8 mouse cellular contexts compared by ENCODE assay signal in genomic region chr14:32085486-32086201, GRCm38 (mm10). TPM values are rescaled to one million over a fixed set of nuclear protein-coding genes. Genes with fewer than 3 reads are reported as not detected.
DNase-seq lines count a peak whose midpoint lies in the region; ATAC-seq lines count a peak whose summit lies in the region.

Gene Dph3, minus strand, starts transcription at chr14:32085729.

- peak within 1 kb of the TSS; percentile 60 for H3K9ac ChIP-seq in hindbrain, embryonic 11.5 days (ENCODE audit: low read depth, low read length)

- ATAC-seq in hindbrain, embryonic 11.5 days (ENCODE audit: low FRiP score): peak; percentile 98

- WGBS in hindbrain, embryonic 11.5 days: under 1% methylated on average over 43 of the region's 43 CpGs

- no peaks in the 10 kb centered on the region for H3K9me3 ChIP-seq in hindbrain, embryonic 11.5 days (ENCODE audit: control insufficient read depth, low read length)

- peaks cover 8% of the 10 kb centered on the region for H3K36me3 ChIP-seq in hindbrain, embryonic 11.5 days (ENCODE audit: control insufficient read depth, insufficient read depth, low read length)

- H3K4me1 ChIP-seq in hindbrain, embryonic 11.5 days (replicated peaks; ENCODE audit: control insufficient read depth, insufficient read depth, low read length): peaks cover 4% of the 10 kb centered on the region; the same call in 1 of the 2 replicates

- no peaks in the 10 kb centered on the region for H3K27me3 ChIP-seq in hindbrain, embryonic 11.5 days (ENCODE audit: control insufficient read depth, insufficient read depth, low read length)

- H3K4me2 ChIP-seq in hindbrain, embryonic 11.5 days (replicated peaks; ENCODE audit: low read depth, low read length): peak within 1 kb of the TSS; percentile 47

- peak; percentile 98 for DNase-seq in Muller cell, postnatal 12 days (ENCODE audit: inconsistent ontology term)
- peak; percentile 99 for DNase-seq in cerebellum, adult 9-11 months
- DNase-seq in frontal cortex, adult 2 months (ENCODE audit: extremely low spot score in 1 of 2, low spot score in 1 of 2): peak; percentile 98 to 99
- peak; percentile 99 for DNase-seq in hindbrain, embryonic 11.5 days (ENCODE audit: low spot score)
- peak; percentile 99 for DNase-seq in layer of hippocampus, postnatal 10 days (ENCODE audit: low spot score in 2 of 2)
- DNase-seq in lung, postnatal 10 days: peak; percentile 99
- peak; percentile 99 for DNase-seq in ovary, postnatal 36 days (ENCODE audit: low spot score)
- DNase-seq in thymus, postnatal 25 days: peak; percentile 96

- peak within 1 kb of the TSS; percentile 48 for H3K4me3 ChIP-seq in hindbrain, embryonic 11.5 days (ENCODE audit: low read depth, low read length)

- peak within 1 kb of the TSS; percentile 48 for H3K27ac ChIP-seq in hindbrain, embryonic 11.5 days (ENCODE audit: low read depth, low read length)

RNA-seq across cellular contexts. Expression of gene Dph3, which starts in this region (rescaled TPM):
- 35.4 and 39.4 TPM in 2 replicates for polyA plus RNA-seq in frontal cortex, adult 2 months (2012; rRNA removed)
- polyA plus RNA-seq in hindbrain, embryonic 11.5 days (2014; fragmentation: Nextera tagmentation; extraction: Ambion mirVana): 83.3 and 84.3 TPM in 2 replicates
- total RNA-seq in layer of hippocampus, postnatal 10 days (2021): 10 to 100 TPM; 33.7 to 38.4 TPM

Comparison
In these comparisons a context has a peak if more than half of its experiments do, and no peak if none do; other contexts are left out.
1. Peak in every context shown above with its lines: DNase-seq, ATAC-seq, H3K4me3 ChIP-seq and H3K27ac ChIP-seq.